Mouse (Mus musculus): ENCODE results near the gene Cds1. TPM values are rescaled to one million over a fixed set of nuclear protein-coding genes. Genes with fewer than 3 reads are reported as not detected.

Gene Cds1
- polyA plus RNA-seq, 1 experiment from 2014 or later = 1.0 TPM

- Histone ChIP-seq H3K4me3 (ENCODE audit: control insufficient read depth in 1 of 2, insufficient read depth in 1 of 2, low read depth in 1 of 2, low read length in 2 of 2) (no peak overlapping the region), H3K4me1 (ENCODE audit: control insufficient read depth in 2 of 2, insufficient read depth in 2 of 2, low read length in 2 of 2) (no peaks in the 10 kb centered on the region), H3K9ac (ENCODE audit: low read length) (no peak overlapping the region), H3K27ac (replicated peaks in 1 of 2; ENCODE audit: control insufficient read depth in 1 of 2, insufficient read depth in 1 of 2, low read depth in 2 of 2, low read length in 2 of 2) (no peak overlapping the region), H3K27me3 (ENCODE audit: control insufficient read depth, insufficient read depth, low read length) (no peaks in the 10 kb centered on the region), H3K9me3 (ENCODE audit: control insufficient read depth, low read length) (no peaks in the 10 kb centered on the region), H3K36me3 (ENCODE audit: control insufficient read depth, insufficient read depth, low read length) (peaks cover 100% of the 10 kb centered on the region), H3K4me2 (ENCODE audit: low read length) (no peak overlapping the region)
- no peak for ATAC-seq (ENCODE audit: insufficient number of reproducible peaks, insufficient read depth, low FRiP score, low read depth)
- WGBS = 91% methylated on average over 8 of the region's 8 CpGs
Observed at GRCm38 (mm10) chr5:101845930-101846329, 81.0 kb downstream of the Cds1 start.

GRCm38 (mm10) chr5:101847323-101847722 lies 82.4 kb downstream of the Cds1 start:
- peaks cover 100% of the 10 kb centered on the region for H3K36me3 ChIP-seq (ENCODE audit: control insufficient read depth, insufficient read depth, low read length)
- no peaks in the 10 kb centered on the region for H3K4me1 ChIP-seq (ENCODE audit: control insufficient read depth in 2 of 2, insufficient read depth in 2 of 2, low read length in 2 of 2)
- no peak overlapping the region for H3K9ac ChIP-seq (ENCODE audit: low read length)
- H3K27ac ChIP-seq (replicated peaks in 1 of 2; ENCODE audit: control insufficient read depth in 1 of 2, insufficient read depth in 1 of 2, low read depth in 2 of 2, low read length in 2 of 2) = no peak overlapping the region
- 90% methylated on average over 7 of the region's 7 CpGs for WGBS
- H3K4me2 ChIP-seq (ENCODE audit: low read length) = no peak overlapping the region
- no peaks in the 10 kb centered on the region for H3K9me3 ChIP-seq (ENCODE audit: control insufficient read depth, low read length)
- no peak for ATAC-seq (ENCODE audit: insufficient number of reproducible peaks, insufficient read depth, low FRiP score, low read depth)
- H3K27me3 ChIP-seq (ENCODE audit: control insufficient read depth, insufficient read depth, low read length) = no peaks in the 10 kb centered on the region
- H3K4me3 ChIP-seq (ENCODE audit: control insufficient read depth in 1 of 2, insufficient read depth in 1 of 2, low read depth in 1 of 2, low read length in 2 of 2) = no peak overlapping the region

- no peaks in the 10 kb centered on the region for H3K4me1 ChIP-seq (ENCODE audit: control insufficient read depth in 2 of 2, insufficient read depth in 2 of 2, low read length in 2 of 2)
- 82% methylated on average over 4 of the region's 4 CpGs for WGBS
- H3K9ac ChIP-seq (ENCODE audit: low read length) = no peak overlapping the region
- H3K4me2 ChIP-seq (ENCODE audit: low read length) = no peak overlapping the region
- no peak for ATAC-seq (ENCODE audit: insufficient number of reproducible peaks, insufficient read depth, low FRiP score, low read depth)
- H3K27me3 ChIP-seq (ENCODE audit: control insufficient read depth, insufficient read depth, low read length) = no peaks in the 10 kb centered on the region
- H3K36me3 ChIP-seq (ENCODE audit: control insufficient read depth, insufficient read depth, low read length) = peaks cover 100% of the 10 kb centered on the region
- H3K27ac ChIP-seq (replicated peaks in 1 of 2; ENCODE audit: control insufficient read depth in 1 of 2, insufficient read depth in 1 of 2, low read depth in 2 of 2, low read length in 2 of 2) = no peak overlapping the region
- no peaks in the 10 kb centered on the region for H3K9me3 ChIP-seq (ENCODE audit: control insufficient read depth, low read length)
- no peak overlapping the region for H3K4me3 ChIP-seq (ENCODE audit: control insufficient read depth in 1 of 2, insufficient read depth in 1 of 2, low read depth in 1 of 2, low read length in 2 of 2)
Observed at GRCm38 (mm10) chr5:101847762-101848161, 82.8 kb downstream of the Cds1 start.

- Histone ChIP-seq H3K9me3 (ENCODE audit: control insufficient read depth, low read length) (no peaks in the 10 kb centered on the region), H3K27ac (replicated peaks in 1 of 2; ENCODE audit: control insufficient read depth in 1 of 2, insufficient read depth in 1 of 2, low read depth in 2 of 2, low read length in 2 of 2) (no peak overlapping the region), H3K4me3 (ENCODE audit: control insufficient read depth in 1 of 2, insufficient read depth in 1 of 2, low read depth in 1 of 2, low read length in 2 of 2) (no peak overlapping the region), H3K27me3 (ENCODE audit: control insufficient read depth, insufficient read depth, low read length) (no peaks in the 10 kb centered on the region), H3K36me3 (ENCODE audit: control insufficient read depth, insufficient read depth, low read length) (peaks cover 100% of the 10 kb centered on the region), H3K4me2 (ENCODE audit: low read length) (no peak overlapping the region), H3K4me1 (ENCODE audit: control insufficient read depth in 2 of 2, insufficient read depth in 2 of 2, low read length in 2 of 2) (no peaks in the 10 kb centered on the region), H3K9ac (ENCODE audit: low read length) (no peak overlapping the region)
- no peak for ATAC-seq (ENCODE audit: insufficient number of reproducible peaks, insufficient read depth, low FRiP score, low read depth)
- WGBS = 89% methylated on average over 7 of the region's 7 CpGs
Observed at GRCm38 (mm10) chr5:101851133-101851532, 86.2 kb downstream of the Cds1 start.

- no peak for ATAC-seq (ENCODE audit: insufficient number of reproducible peaks, insufficient read depth, low FRiP score, low read depth)
- Histone ChIP-seq H3K9me3 (ENCODE audit: control insufficient read depth, low read length) (no peaks in the 10 kb centered on the region), H3K4me2 (ENCODE audit: low read length) (no peak overlapping the region), H3K9ac (ENCODE audit: low read length) (no peak overlapping the region), H3K36me3 (ENCODE audit: control insufficient read depth, insufficient read depth, low read length) (peaks cover 92% of the 10 kb centered on the region), H3K4me3 (ENCODE audit: control insufficient read depth in 1 of 2, insufficient read depth in 1 of 2, low read depth in 1 of 2, low read length in 2 of 2) (no peak overlapping the region), H3K27me3 (ENCODE audit: control insufficient read depth, insufficient read depth, low read length) (no peaks in the 10 kb centered on the region), H3K4me1 (ENCODE audit: control insufficient read depth in 2 of 2, insufficient read depth in 2 of 2, low read length in 2 of 2) (no peaks in the 10 kb centered on the region), H3K27ac (replicated peaks in 1 of 2; ENCODE audit: control insufficient read depth in 1 of 2, insufficient read depth in 1 of 2, low read depth in 2 of 2, low read length in 2 of 2) (no peak overlapping the region)
- 95% methylated on average over 21 of the region's 21 CpGs for WGBS
Observed at GRCm38 (mm10) chr5:101852116-101852680, 87.3 kb downstream of the Cds1 start.

GRCm38 (mm10) chr5:101854100-101854499 lies 89.2 kb downstream of the Cds1 start:
- H3K4me1 ChIP-seq (ENCODE audit: control insufficient read depth in 2 of 2, insufficient read depth in 2 of 2, low read length in 2 of 2) = no peaks in the 10 kb centered on the region

GRCm38 (mm10) chr5:101854667-101855066 lies 89.7 kb downstream of the Cds1 start:
- 83% methylated on average over 7 of the region's 7 CpGs for WGBS
- H3K36me3 ChIP-seq (ENCODE audit: control insufficient read depth, insufficient read depth, low read length) = peaks cover 92% of the 10 kb centered on the region
- H3K27ac ChIP-seq (replicated peaks in 1 of 2; ENCODE audit: control insufficient read depth in 1 of 2, insufficient read depth in 1 of 2, low read depth in 2 of 2, low read length in 2 of 2) = no peak overlapping the region
- no peak for ATAC-seq (ENCODE audit: insufficient number of reproducible peaks, insufficient read depth, low FRiP score, low read depth)
- H3K9me3 ChIP-seq (ENCODE audit: control insufficient read depth, low read length) = no peaks in the 10 kb centered on the region
- H3K4me3 ChIP-seq (ENCODE audit: control insufficient read depth in 1 of 2, insufficient read depth in 1 of 2, low read depth in 1 of 2, low read length in 2 of 2) = no peak overlapping the region
- no peak overlapping the region for H3K4me2 ChIP-seq (ENCODE audit: low read length)
- H3K9ac ChIP-seq (ENCODE audit: low read length) = no peak overlapping the region
- H3K4me1 ChIP-seq (ENCODE audit: control insufficient read depth in 2 of 2, insufficient read depth in 2 of 2, low read length in 2 of 2) = no peaks in the 10 kb centered on the region
- no peaks in the 10 kb centered on the region for H3K27me3 ChIP-seq (ENCODE audit: control insufficient read depth, insufficient read depth, low read length)

More at GRCm38 (mm10) chr5:101854100-101854499, 89.2 kb downstream of the Cds1 start:
- ATAC-seq (ENCODE audit: insufficient number of reproducible peaks, insufficient read depth, low FRiP score, low read depth) = no peak; the same call in 1 of the 2 replicates
- H3K27me3 ChIP-seq (ENCODE audit: control insufficient read depth, insufficient read depth, low read length) = no peaks in the 10 kb centered on the region
- no peak overlapping the region for H3K9ac ChIP-seq (ENCODE audit: low read length)
- 97% methylated on average over 11 of the region's 11 CpGs for WGBS
- peaks cover 92% of the 10 kb centered on the region for H3K36me3 ChIP-seq (ENCODE audit: control insufficient read depth, insufficient read depth, low read length)
- no peak overlapping the region for H3K27ac ChIP-seq (replicated peaks in 1 of 2; ENCODE audit: control insufficient read depth in 1 of 2, insufficient read depth in 1 of 2, low read depth in 2 of 2, low read length in 2 of 2)
- H3K4me3 ChIP-seq (ENCODE audit: control insufficient read depth in 1 of 2, insufficient read depth in 1 of 2, low read depth in 1 of 2, low read length in 2 of 2) = no peak overlapping the region
- no peaks in the 10 kb centered on the region for H3K9me3 ChIP-seq (ENCODE audit: control insufficient read depth, low read length)
- H3K4me2 ChIP-seq (ENCODE audit: low read length) = no peak overlapping the region

GRCm38 (mm10) chr5:101855475-101855874 lies 90.5 kb downstream of the Cds1 start:
- no peaks in the 10 kb centered on the region for H3K27me3 ChIP-seq (ENCODE audit: control insufficient read depth, insufficient read depth, low read length)
- no peaks in the 10 kb centered on the region for H3K9me3 ChIP-seq (ENCODE audit: control insufficient read depth, low read length)
- no peak overlapping the region for H3K4me2 ChIP-seq (ENCODE audit: low read length)
- no peaks in the 10 kb centered on the region for H3K4me1 ChIP-seq (ENCODE audit: control insufficient read depth in 2 of 2, insufficient read depth in 2 of 2, low read length in 2 of 2)
- ATAC-seq (ENCODE audit: insufficient number of reproducible peaks, insufficient read depth, low FRiP score, low read depth) = no peak
- H3K36me3 ChIP-seq (ENCODE audit: control insufficient read depth, insufficient read depth, low read length) = peaks cover 92% of the 10 kb centered on the region
- 91% methylated on average over 16 of the region's 16 CpGs for WGBS
- H3K9ac ChIP-seq (ENCODE audit: low read length) = no peak overlapping the region
- no peak overlapping the region for H3K4me3 ChIP-seq (ENCODE audit: control insufficient read depth in 1 of 2, insufficient read depth in 1 of 2, low read depth in 1 of 2, low read length in 2 of 2)
- no peak overlapping the region for H3K27ac ChIP-seq (replicated peaks in 1 of 2; ENCODE audit: control insufficient read depth in 1 of 2, insufficient read depth in 1 of 2, low read depth in 2 of 2, low read length in 2 of 2)

Measured in heart, embryonic 14.5 days (tissue).